Mouse (Mus musculus) hindbrain, embryonic 11.5 days (tissue): ENCODE results near the gene Wfdc17. TPM values are rescaled to one million over a fixed set of nuclear protein-coding genes. Genes with fewer than 3 reads are reported as not detected.

Experiments used
- ATAC-seq: fragments of 200-750 bp; cut with Nextera tagmentation; 2 replicates; pipeline ENCODE4 v1.8.0; 2017; ENCODE audit warnings: mild to moderate bottlenecking, moderate TSS enrichment, moderate library complexity; ENCODE audit not compliant: low FRiP score
- DNase-seq: peaks from one replicate; pipeline ENCODE4 v3.0.0-alpha.2; 2015; ENCODE audit warnings: low spot score
- H3K27ac ChIP-seq: fragments of 300-500 bp; sonication (generic); 2 replicates; pipeline ENCODE4 v1.5.1; 2014; ENCODE audit warnings: mild to moderate bottlenecking, low read depth, low read length
- H3K27me3 ChIP-seq: fragments of 300-500 bp; sonication (generic); 2 replicates; pipeline ENCODE4 v1.6.1; 2014; ENCODE audit warnings: mild to moderate bottlenecking, low read length, moderate library complexity, mixed read lengths; ENCODE audit not compliant: control insufficient read depth, insufficient read depth
- H3K36me3 ChIP-seq: fragments of 300-500 bp; sonication (generic); 2 replicates; pipeline ENCODE4 v1.6.1; 2014; ENCODE audit warnings: mild to moderate bottlenecking, low read length, moderate library complexity, mixed read lengths; ENCODE audit not compliant: control insufficient read depth, insufficient read depth
- H3K4me1 ChIP-seq: fragments of 300-500 bp; sonication (generic); replicated peaks from 2 replicates; pipeline ENCODE4 v1.6.1; 2014; ENCODE audit warnings: low read length, mixed read lengths; ENCODE audit not compliant: control insufficient read depth, insufficient read depth
- H3K4me2 ChIP-seq: fragments of 300-500 bp; sonication (generic); replicated peaks from 2 replicates; pipeline ENCODE4 v1.6.1; 2014; ENCODE audit warnings: mild to moderate bottlenecking, low read depth, low read length
- H3K4me3 ChIP-seq: fragments of 300-500 bp; sonication (generic); 2 replicates; pipeline ENCODE4 v1.5.1; 2014; ENCODE audit warnings: low read depth, low read length
- H3K9ac ChIP-seq: fragments of 300-500 bp; sonication (generic); 2 replicates; pipeline ENCODE4 v1.6.1; 2014; ENCODE audit warnings: low read depth, low read length
- H3K9me3 ChIP-seq: fragments of 300-500 bp; sonication (generic); 2 replicates; pipeline ENCODE4 v1.6.1; 2016; ENCODE audit warnings: low read length; ENCODE audit not compliant: control insufficient read depth
- WGBS: fragments of 180-500 bp; shearing (Covaris S2); extraction: QIAGEN DNeasy Blood & Tissue Kit; methylation state at CpG from one replicate; pipeline ENCODE4 v1.1.7; 2014; 5-methylcytosine and 5-hydroxymethylcytosine counted together
- polyA plus RNA-seq: library from polyadenylated mRNA; unstranded; fragments of >200 nt; fragmentation: Nextera tagmentation; extraction: Ambion mirVana; gene quantifications from 2 replicates; pipeline ENCODE4 v1.2.1, GENCODE M21; 2014

Gene Wfdc17
- polyA plus RNA-seq, 1 experiment from 2014 or later: 0.71 TPM

- no peak overlapping the region for H3K4me3 ChIP-seq
- H3K9ac ChIP-seq: no peak overlapping the region
- no peak overlapping the region for H3K27ac ChIP-seq
- no peaks in the 10 kb centered on the region for H3K27me3 ChIP-seq
- 61% methylated on average over 4 of the region's 4 CpGs for WGBS
- H3K9me3 ChIP-seq: no peaks in the 10 kb centered on the region
- H3K36me3 ChIP-seq: no peaks in the 10 kb centered on the region
- no peak for DNase-seq
- ATAC-seq: no peak
- no peaks in the 10 kb centered on the region for H3K4me1 ChIP-seq
- no peak overlapping the region for H3K4me2 ChIP-seq
Measured at GRCm38 (mm10) chr11:83746152-83746551, 42.4 kb downstream of the Wfdc17 start.

GRCm38 (mm10) chr11:83746681-83747080 is 42.9 kb downstream of the Wfdc17 start, which contains the start of gene Wfdc21:
Gene Wfdc21 (plus strand): TSS chr11:83746940.
- no peaks in the 10 kb centered on the region for H3K27me3 ChIP-seq
- H3K4me2 ChIP-seq: no peak within 1 kb of the TSS
- no peaks in the 10 kb centered on the region for H3K9me3 ChIP-seq
- no peak within 1 kb of the TSS for H3K4me3 ChIP-seq
- H3K9ac ChIP-seq: no peak within 1 kb of the TSS
- 83% methylated on average over 5 of the region's 5 CpGs for WGBS
- DNase-seq (no peak), ATAC-seq (no peak)
- no peak within 1 kb of the TSS for H3K27ac ChIP-seq
- H3K36me3 ChIP-seq: no peaks in the 10 kb centered on the region
- no peaks in the 10 kb centered on the region for H3K4me1 ChIP-seq

- H3K27me3 ChIP-seq: no peaks in the 10 kb centered on the region
- DNase-seq (no peak), ATAC-seq (no peak)
- H3K9me3 ChIP-seq: no peaks in the 10 kb centered on the region
- no peak overlapping the region for H3K9ac ChIP-seq
- H3K4me3 ChIP-seq: no peak overlapping the region
- H3K27ac ChIP-seq: no peak overlapping the region
- H3K4me1 ChIP-seq: no peaks in the 10 kb centered on the region
- no peak overlapping the region for H3K4me2 ChIP-seq
- H3K36me3 ChIP-seq: no peaks in the 10 kb centered on the region
- 77% methylated on average over 6 of the region's 6 CpGs for WGBS
Measured at GRCm38 (mm10) chr11:83747376-83748265, 43.8 kb downstream of the Wfdc17 start.

GRCm38 (mm10) chr11:83753581-83754181 is 49.9 kb downstream of the Wfdc17 start, which contains the start of gene Heatr6:
Gene Heatr6 (plus strand): TSS chr11:83753696.
- peak; percentile 94 for ATAC-seq
- H3K36me3 ChIP-seq: peaks cover 6% of the 10 kb centered on the region; the same call in 1 of the 2 replicates
- H3K27ac ChIP-seq: peak within 1 kb of the TSS; percentile 78
- no peaks in the 10 kb centered on the region for H3K9me3 ChIP-seq
- H3K9ac ChIP-seq: peak within 1 kb of the TSS; percentile 90
- peak; percentile 93 for DNase-seq
- H3K4me1 ChIP-seq: no peaks in the 10 kb centered on the region; the same call in 1 of the 2 replicates
- peak within 1 kb of the TSS; percentile 71 for H3K4me2 ChIP-seq
- H3K4me3 ChIP-seq: peak within 1 kb of the TSS; percentile 83
- no peaks in the 10 kb centered on the region for H3K27me3 ChIP-seq
- under 1% methylated on average over 46 of the region's 47 CpGs for WGBS

- no peaks in the 10 kb centered on the region for H3K27me3 ChIP-seq
- H3K9ac ChIP-seq: peak overlapping the region; percentile 90
- peaks cover 6% of the 10 kb centered on the region; the same call in 1 of the 2 replicates for H3K36me3 ChIP-seq
- H3K9me3 ChIP-seq: no peaks in the 10 kb centered on the region
- no peak for ATAC-seq
- no peaks in the 10 kb centered on the region; the same call in 1 of the 2 replicates for H3K4me1 ChIP-seq
- peak overlapping the region; percentile 71 for H3K4me2 ChIP-seq
- H3K27ac ChIP-seq: peak overlapping the region; percentile 78; the same call in 1 of the 2 replicates
- DNase-seq: no peak
- WGBS: 7% methylated on average over 8 of the region's 8 CpGs
- H3K4me3 ChIP-seq: peak overlapping the region; percentile 83
Measured at GRCm38 (mm10) chr11:83754227-83754626, 50.4 kb downstream of the Wfdc17 start.

Other genes starting within 250 kb of the Wfdc17 start
- gene Mmp28, start 240.9 kb upstream of the Wfdc17 start, polyA plus RNA-seq: 2.8 and 3.1 TPM in 2 replicates
- gene Taf15, start 230.9 kb upstream of the Wfdc17 start, polyA plus RNA-seq: 7.3 and 26.6 TPM in 2 replicates
- not detected in 2 replicates for gene Heatr9, start 181.8 kb upstream of the Wfdc17 start, polyA plus RNA-seq
- gene Ccl5, start 173.5 kb upstream of the Wfdc17 start, polyA plus RNA-seq: 0.42 TPM in 1 of 2 replicates, not detected in the other
- 2.1 and 3.1 TPM in 2 replicates for gene Ccl9, start 125.4 kb upstream of the Wfdc17 start, polyA plus RNA-seq
- gene Ccl6, start 110.9 kb upstream of the Wfdc17 start, polyA plus RNA-seq: 0.98 and 1.3 TPM in 2 replicates
- gene Rpl9-ps1, start 58.4 kb upstream of the Wfdc17 start, polyA plus RNA-seq: not detected in 2 replicates
- gene Ccl3, start 54.6 kb upstream of the Wfdc17 start, polyA plus RNA-seq: 0.88 and 1.9 TPM in 2 replicates
- 0.28 and 0.49 TPM in 2 replicates for gene Ccl4, start 41.4 kb upstream of the Wfdc17 start, polyA plus RNA-seq
- gene Wfdc18, start 5.0 kb downstream of the Wfdc17 start, polyA plus RNA-seq: not detected in 2 replicates
- gene Wfdc21, start 42.9 kb downstream of the Wfdc17 start, polyA plus RNA-seq: not detected in 2 replicates
- 27.3 and 32.8 TPM in 2 replicates for gene Heatr6, start 49.7 kb downstream of the Wfdc17 start, polyA plus RNA-seq
- gene Hnf1b, start 146.1 kb downstream of the Wfdc17 start, polyA plus RNA-seq: 0.32 TPM in 1 of 2 replicates, not detected in the other
- gene Ddx52, start 238.1 kb downstream of the Wfdc17 start, polyA plus RNA-seq: 46.8 and 47.4 TPM in 2 replicates